Mouse (Mus musculus) liver, adult 2 months (tissue): ENCODE data around the gene Fbxo7. TPM values are rescaled to one million over a fixed set of nuclear protein-coding genes. Genes with fewer than 3 reads are reported as not detected.

ENCODE experiments used
- DNase-seq: peaks from one replicate; pipeline ENCODE4 v3.0.0-alpha.2; 2011; ENCODE audit warnings: low read depth, low spot score; ENCODE audit errors: extremely low read depth
- H3K27ac ChIP-seq: fragments of 200-500 bp; replicated peaks from 2 replicates; pipeline ENCODE4 v1.5.1; 2012; ENCODE audit warnings: low read depth, mild to moderate bottlenecking, control low read depth, inconsistent platforms, low read length; ENCODE audit not compliant: insufficient read depth
- H3K27me3 ChIP-seq: fragments of 200-500 bp; 2 replicates; pipeline ENCODE4 v1.6.1; 2012; ENCODE audit warnings: mild to moderate bottlenecking, moderate library complexity, low read length, inconsistent platforms; ENCODE audit not compliant: control insufficient read depth, insufficient read depth
- H3K36me3 ChIP-seq: fragments of 200-500 bp; 2 replicates; pipeline ENCODE4 v1.6.1; 2012; ENCODE audit warnings: low read length, inconsistent platforms; ENCODE audit not compliant: control insufficient read depth, insufficient read depth
- H3K4me1 ChIP-seq: fragments of 200-500 bp; 2 replicates; pipeline ENCODE4 v1.6.1; 2011; ENCODE audit warnings: low read length; ENCODE audit not compliant: control insufficient read depth, insufficient read depth
- H3K4me3 ChIP-seq: fragments of 200-500 bp; 2 replicates; pipeline ENCODE4 v1.5.1; 2011; ENCODE audit warnings: low read depth, mild to moderate bottlenecking, control low read depth, low read length, moderate library complexity; ENCODE audit not compliant: insufficient read depth
- H3K79me2 ChIP-seq: fragments of 200-500 bp; 2 replicates; pipeline ENCODE4 v1.6.1; 2012; ENCODE audit warnings: inconsistent platforms, mild to moderate bottlenecking, low read length, moderate library complexity; ENCODE audit not compliant: control insufficient read depth, insufficient read depth
- H3K9ac ChIP-seq: fragments of 200-500 bp; 2 replicates; pipeline ENCODE4 v1.6.1; 2012; ENCODE audit warnings: low read depth, mild to moderate bottlenecking, control low read depth, inconsistent platforms, low read length
- CTCF ChIP-seq: fragments of 200-500 bp; IDR thresholded peaks from 2 replicates; pipeline ENCODE4 v1.5.1; 2011; ENCODE audit warnings: low read depth, low read length, control low read depth
- POLR2A ChIP-seq: fragments of 200-500 bp; IDR thresholded peaks from 2 replicates; pipeline ENCODE4 v1.6.1; 2011; ENCODE audit warnings: low read length, control low read depth; ENCODE audit not compliant: insufficient read depth; ENCODE audit errors: extremely low read depth
- WGBS: fragments of 180-500 bp; shearing (Covaris S2); methylation state at CpG from one replicate; pipeline ENCODE4 v1.1.7; 2018; 5-methylcytosine and 5-hydroxymethylcytosine counted together
- polyA plus RNA-seq: library from polyadenylated mRNA; depleted of rRNA; stranded (reverse); fragments of >200 nt; gene quantifications from 2 replicates; pipeline ENCODE4 v1.2.3, GENCODE M21; 2012
- total RNA-seq: library from RNA; depleted of rRNA; stranded (reverse); fragments of >200 nt; gene quantifications from 2 replicates; pipeline ENCODE4 v1.2.3, GENCODE M21; 2014

The Fbxo7 gene
- total and polyA plus RNA-seq, 2 experiments, result 13.0 to 19.9 TPM

DNA sequence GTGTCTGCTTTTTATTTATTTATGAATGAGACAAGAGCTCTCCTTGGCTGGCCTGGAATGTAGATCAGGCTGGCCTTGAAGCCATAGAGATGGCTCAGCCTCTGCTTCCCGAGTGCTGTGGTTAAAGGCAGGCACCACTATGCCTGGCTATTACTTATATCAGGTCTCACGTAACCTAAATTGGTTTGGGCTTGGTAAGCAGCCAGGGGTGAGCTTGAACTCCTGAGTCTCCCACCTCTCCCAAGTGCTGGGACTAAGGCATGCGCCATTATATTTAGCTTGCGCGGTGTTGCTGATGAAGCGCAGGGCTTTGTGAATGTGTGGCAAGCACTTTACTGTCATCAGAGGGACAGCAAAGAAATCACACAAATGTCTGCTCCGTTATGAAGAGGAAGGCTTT is 4.0 kb upstream of the Fbxo7 start:
- WGBS, result 91% methylated on average over 7 of the region's 7 CpGs
- no peak overlapping the region for H3K4me3 ChIP-seq
- no peak overlapping the region for H3K27ac ChIP-seq
- no peak overlapping the region for H3K9ac ChIP-seq
- peaks cover 2% of the 10 kb centered on the region for H3K4me1 ChIP-seq
- no peak for TF ChIP-seq POLR2A
- TF ChIP-seq CTCF, result no peak
- no peak for DNase-seq
- H3K79me2 ChIP-seq, result no peaks in the 10 kb centered on the region; the same call in 1 of the 2 replicates
- H3K36me3 ChIP-seq, result no peaks in the 10 kb centered on the region
- no peaks in the 10 kb centered on the region for H3K27me3 ChIP-seq

DNA sequence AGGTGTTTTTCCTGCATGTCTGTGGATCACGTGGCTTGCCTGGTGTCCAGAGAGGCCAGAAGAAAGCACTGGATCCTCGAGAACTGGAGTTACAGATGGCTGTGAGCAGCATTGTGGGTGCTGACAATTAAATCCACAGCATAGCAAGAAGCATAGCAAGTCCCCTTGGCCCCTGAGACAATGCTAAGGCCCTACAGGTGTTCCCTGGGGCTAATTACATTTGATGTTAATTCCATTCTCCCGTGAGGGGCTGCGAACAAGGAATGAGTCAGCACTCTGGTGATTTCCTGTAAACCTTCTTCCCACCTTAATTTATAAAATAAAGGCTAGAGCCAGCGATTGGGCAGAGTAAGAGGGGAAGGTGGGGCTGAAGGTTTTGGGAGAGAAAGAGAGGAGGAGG is 3.0 kb upstream of the Fbxo7 start:
- 64% methylated on average over 5 of the region's 5 CpGs for WGBS
- DNase-seq, result no peak

DNA sequence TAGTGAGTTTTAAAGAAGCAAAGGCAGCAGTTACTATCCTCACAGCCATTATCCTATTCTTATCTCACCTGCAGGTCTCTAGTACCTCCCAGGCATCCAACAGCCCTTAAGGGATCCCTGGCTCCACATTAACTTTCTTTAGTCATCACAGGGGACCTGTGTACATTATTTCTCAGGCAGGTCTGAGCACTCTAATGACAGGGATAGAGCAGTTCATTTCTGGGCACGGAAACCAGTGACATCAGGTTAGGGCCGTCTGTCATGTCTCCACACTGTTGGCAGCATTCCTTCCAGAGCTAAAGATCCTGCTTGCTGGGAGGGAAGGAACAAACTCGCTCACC is 394 bp upstream of the Fbxo7 start:
- no peak overlapping the region for H3K27ac ChIP-seq
- H3K27me3 ChIP-seq, result no peaks in the 10 kb centered on the region
- no peak for DNase-seq
- H3K4me3 ChIP-seq, result no peak overlapping the region
- TF ChIP-seq POLR2A, result no peak
- no peak for TF ChIP-seq CTCF
- peaks cover 4% of the 10 kb centered on the region for H3K4me1 ChIP-seq
- no peaks in the 10 kb centered on the region; the same call in 1 of the 2 replicates for H3K79me2 ChIP-seq
- H3K9ac ChIP-seq, result peak overlapping the region; percentile 35; the same call in 1 of the 2 replicates
- 0 out of 2 replicates have a peak, but pooled peaks cover 3% of the 10 kb centered on the region for H3K36me3 ChIP-seq
- WGBS, result 4% methylated on average over 3 of the region's 3 CpGs

More for the DNA sequence above, 3.0 kb upstream of the Fbxo7 start:
- peaks cover 4% of the 10 kb centered on the region for H3K4me1 ChIP-seq
- no peaks in the 10 kb centered on the region for H3K36me3 ChIP-seq
- H3K27me3 ChIP-seq, result no peaks in the 10 kb centered on the region
- H3K4me3 ChIP-seq, result no peak overlapping the region
- TF ChIP-seq POLR2A, result no peak
- TF ChIP-seq CTCF, result no peak
- no peak overlapping the region for H3K9ac ChIP-seq
- H3K27ac ChIP-seq, result no peak overlapping the region
- H3K79me2 ChIP-seq, result no peaks in the 10 kb centered on the region; the same call in 1 of the 2 replicates

DNA sequence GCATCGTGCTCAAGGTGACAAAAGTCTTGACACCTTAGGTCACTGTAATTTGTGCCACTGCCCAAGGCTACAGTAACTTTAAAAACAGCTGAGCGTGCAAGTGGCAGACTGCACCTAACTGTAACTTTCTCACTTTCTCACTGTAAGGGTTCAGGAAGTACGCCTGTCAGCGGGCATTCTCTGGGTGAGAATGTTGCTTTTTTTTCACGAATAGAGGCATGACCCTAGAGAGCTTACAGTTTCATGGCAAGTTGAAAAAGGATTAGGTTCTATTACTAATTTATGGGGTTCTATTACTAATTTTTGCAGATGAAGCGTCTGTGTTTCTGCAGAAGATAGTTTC is 673 bp downstream of the Fbxo7 start:
- peak; percentile 68 for DNase-seq
- WGBS, result 5% methylated on average over 6 of the region's 6 CpGs
- no peaks in the 10 kb centered on the region; the same call in 1 of the 2 replicates for H3K79me2 ChIP-seq
- peak overlapping the region; percentile 93 for H3K9ac ChIP-seq
- peaks cover 4% of the 10 kb centered on the region for H3K4me1 ChIP-seq
- no peaks in the 10 kb centered on the region for H3K27me3 ChIP-seq
- 0 out of 2 replicates have a peak, but pooled peaks cover 3% of the 10 kb centered on the region for H3K36me3 ChIP-seq
- no peak for TF ChIP-seq CTCF
- TF ChIP-seq POLR2A, result no peak
- H3K4me3 ChIP-seq, result peak overlapping the region; percentile 89
- peak overlapping the region; percentile 90 for H3K27ac ChIP-seq

DNA sequence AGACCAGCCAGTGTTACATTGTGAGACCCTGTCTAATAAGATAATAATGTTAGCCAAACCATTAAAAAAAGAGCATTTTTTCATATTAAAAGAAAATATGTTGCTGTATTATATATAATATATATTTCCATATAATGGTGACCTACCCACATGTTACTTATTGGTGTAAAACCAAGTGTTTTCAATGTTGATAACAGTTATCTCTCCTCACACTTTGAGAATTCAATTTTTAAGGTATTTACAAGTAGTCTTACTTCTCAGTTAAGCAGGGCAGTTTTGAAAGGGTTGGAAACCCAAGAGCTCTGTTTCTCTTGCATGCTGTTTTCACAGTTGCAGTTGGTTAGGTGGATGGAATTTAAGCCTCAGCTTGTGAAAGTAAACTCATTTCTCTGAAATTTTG is 1.4 kb downstream of the Fbxo7 start:
- H3K27me3 ChIP-seq, result no peaks in the 10 kb centered on the region
- DNase-seq, result peak; percentile 18
- H3K79me2 ChIP-seq, result no peaks in the 10 kb centered on the region; the same call in 1 of the 2 replicates
- no peak overlapping the region for H3K9ac ChIP-seq
- TF ChIP-seq POLR2A (no peak), CTCF (no peak)
- no peak overlapping the region for H3K27ac ChIP-seq
- peaks cover 4% of the 10 kb centered on the region for H3K4me1 ChIP-seq
- 0 out of 2 replicates have a peak, but pooled peaks cover 3% of the 10 kb centered on the region for H3K36me3 ChIP-seq
- H3K4me3 ChIP-seq, result no peak overlapping the region

DNA sequence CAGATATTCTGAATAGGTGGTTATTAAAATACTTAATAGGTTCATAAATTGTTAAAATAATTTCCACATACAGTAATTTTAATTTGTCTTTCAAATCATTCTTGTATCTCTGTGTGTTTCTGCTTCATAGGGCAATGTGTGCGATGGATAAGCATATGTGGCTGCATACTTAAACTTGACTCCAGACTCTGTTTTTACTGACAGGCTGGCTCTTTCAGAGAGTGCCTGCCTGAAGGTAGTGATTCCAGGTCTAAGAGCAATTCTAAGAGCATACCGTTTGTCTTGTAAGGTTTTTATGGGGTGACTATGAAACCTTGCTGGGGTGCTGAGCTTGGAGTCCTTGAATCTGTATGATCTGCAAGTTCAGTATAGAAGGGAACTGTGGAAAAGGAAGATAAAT is 4.1 kb downstream of the Fbxo7 start:
- TF ChIP-seq POLR2A (no peak), CTCF (no peak)
- no peaks in the 10 kb centered on the region for H3K27me3 ChIP-seq
- no peak for DNase-seq
- no peaks in the 10 kb centered on the region; the same call in 1 of the 2 replicates for H3K79me2 ChIP-seq
- H3K9ac ChIP-seq, result no peak overlapping the region
- H3K27ac ChIP-seq, result no peak overlapping the region
- WGBS, result 93% methylated on average over 2 of the region's 2 CpGs
- H3K4me1 ChIP-seq, result peaks cover 4% of the 10 kb centered on the region
- peaks cover 17% of the 10 kb centered on the region; the same call in 1 of the 2 replicates for H3K36me3 ChIP-seq
- H3K4me3 ChIP-seq, result no peak overlapping the region
